23 mouse cellular contexts compared by ENCODE assay signal in the genomic region with DNA sequence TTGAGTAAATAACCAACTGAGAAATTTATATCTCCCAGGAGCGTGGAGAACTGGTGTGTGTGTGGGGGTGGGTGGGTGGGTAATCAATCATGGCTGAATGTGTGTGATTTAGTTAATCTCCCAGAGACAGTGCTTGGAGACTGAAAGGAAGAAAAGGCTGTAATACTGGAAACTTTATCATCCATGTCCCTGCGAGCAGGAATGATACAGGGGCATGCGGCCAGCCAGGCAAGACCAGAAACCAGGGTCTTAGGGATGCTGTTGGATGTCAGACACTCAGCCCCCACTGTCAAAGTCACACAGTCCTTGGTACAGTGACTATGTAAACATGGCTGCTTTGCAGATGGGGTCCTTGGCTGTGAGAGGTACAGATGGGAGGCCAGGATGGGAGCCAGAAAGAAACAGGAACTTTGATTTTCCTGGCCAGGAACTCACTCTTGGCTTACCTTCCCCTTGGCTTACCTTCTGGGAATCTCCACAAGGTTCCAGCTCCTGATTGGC.
DNase-seq lines count a peak whose midpoint lies in the region; ATAC-seq lines count a peak whose summit lies in the region.
"Had no signal": no experiment of that assay in that cellular context is flagged by ENCODE, and none has a peak within 500 bp of the region (broad histone marks: within the 10 kb centered on the region; RNA-seq: fewer than 3 reads in every experiment).

No protein-coding gene starts in this region.

- DNase-seq in hindbrain, embryonic 14.5 days (ENCODE audit: low spot score): no peak
- DNase-seq in neural tube, embryonic 10.5 days (ENCODE audit: extremely low spot score, low spot score): no peak
- peak; percentile 89 to 91 for DNase-seq in cerebellum, postnatal 10 days
- no peak for DNase-seq in right cerebral cortex, postnatal 10 days (ENCODE audit: low spot score in 2 of 2)
- DNase-seq in layer of hippocampus, postnatal 14 days (ENCODE audit: low spot score in 2 of 2): no peak
- DNase-seq: adrenal gland, postnatal 36 days; heart, postnatal 14 days; kidney, adult 8-10 months; liver; lung, postnatal 10 days; retina, postnatal 1 day had no signal

- H3K4me1 ChIP-seq in hindbrain, embryonic 16.5 days (ENCODE audit: control insufficient read depth, insufficient read depth, low read depth, low read length): no peaks in the 10 kb centered on the region
- H3K4me1 ChIP-seq in hindbrain, embryonic 14.5 days (replicated peaks; ENCODE audit: control insufficient read depth, insufficient read depth, low read length): no peaks in the 10 kb centered on the region
- H3K4me1 ChIP-seq in neural tube, embryonic 13.5 days (replicated peaks): no peaks in the 10 kb centered on the region; the same call in 1 of the 2 replicates
- H3K4me1 ChIP-seq: embryonic facial prominence, embryonic 12.5 days; heart, embryonic 12.5 days; megakaryocyte, embryonic 14.5 days; midbrain, embryonic 15.5 days had no signal

- H3K27me3 ChIP-seq in hindbrain, embryonic 16.5 days (replicated peaks; ENCODE audit: control insufficient read depth, insufficient read depth, low read length): no peaks in the 10 kb centered on the region
- no peaks in the 10 kb centered on the region for H3K27me3 ChIP-seq in hindbrain, embryonic 14.5 days (ENCODE audit: control insufficient read depth, insufficient read depth, low read length)
- no peaks in the 10 kb centered on the region for H3K27me3 ChIP-seq in neural tube, embryonic 13.5 days
- H3K27me3 ChIP-seq: CH12.LX; embryonic facial prominence, embryonic 12.5 days; heart, embryonic 12.5 days; megakaryocyte, embryonic 14.5 days; midbrain, embryonic 15.5 days had no signal

- H3K27ac ChIP-seq in hindbrain, embryonic 16.5 days (ENCODE audit: low read depth, low read length): no peak overlapping the region
- H3K27ac ChIP-seq in hindbrain, embryonic 14.5 days: no peak overlapping the region
- no peak overlapping the region for H3K27ac ChIP-seq in neural tube, embryonic 13.5 days (replicated peaks)
- H3K27ac ChIP-seq: embryonic facial prominence, embryonic 12.5 days; layer of hippocampus, adult 2 months; midbrain, embryonic 15.5 days; stomach, postnatal 0 days had no signal

- 0 out of 2 replicates have a peak, but pooled peaks have one; percentile 48 for ATAC-seq in hindbrain, embryonic 16.5 days
- no peak for ATAC-seq in hindbrain, embryonic 14.5 days (ENCODE audit: low FRiP score)
- ATAC-seq in neural tube, embryonic 13.5 days (ENCODE audit: low read depth): peak; percentile 53; the same call in 1 of the 2 replicates
- ATAC-seq in megakaryocyte, adult 5-6 weeks (ENCODE audit: poor library complexity, severe bottlenecking): no peak
- ATAC-seq: midbrain, embryonic 15.5 days had no signal

- no peaks in the 10 kb centered on the region for H3K9me3 ChIP-seq in hindbrain, embryonic 16.5 days (ENCODE audit: control insufficient read depth, low read length)
- no peaks in the 10 kb centered on the region for H3K9me3 ChIP-seq in hindbrain, embryonic 14.5 days (ENCODE audit: control insufficient read depth, low read length)
- H3K9me3 ChIP-seq in neural tube, embryonic 13.5 days: no peaks in the 10 kb centered on the region
- H3K9me3 ChIP-seq: embryonic facial prominence, embryonic 12.5 days; heart, embryonic 12.5 days; midbrain, embryonic 15.5 days had no signal

- no peak overlapping the region for H3K9ac ChIP-seq in hindbrain, embryonic 16.5 days (ENCODE audit: low read depth, low read length)
- H3K9ac ChIP-seq in hindbrain, embryonic 14.5 days: no peak overlapping the region
- H3K9ac ChIP-seq in neural tube, embryonic 13.5 days: no peak overlapping the region
- H3K9ac ChIP-seq: embryonic facial prominence, embryonic 12.5 days; heart, embryonic 12.5 days; midbrain, embryonic 15.5 days had no signal

- no peak overlapping the region for H3K4me3 ChIP-seq in hindbrain, embryonic 16.5 days (ENCODE audit: low read length)
- no peak overlapping the region for H3K4me3 ChIP-seq in hindbrain, embryonic 14.5 days (replicated peaks; ENCODE audit: low read length)
- no peak overlapping the region for H3K4me3 ChIP-seq in neural tube, embryonic 13.5 days
- H3K4me3 ChIP-seq: embryonic facial prominence, embryonic 12.5 days; erythroblast, embryonic 14.5 days; heart, embryonic 12.5 days; layer of hippocampus, adult 2 months; megakaryocyte, embryonic 14.5 days; midbrain, embryonic 15.5 days; myocyte had no signal

- 69% methylated on average over 3 of the region's 3 CpGs for WGBS in hindbrain, embryonic 16.5 days
- 72% methylated on average over 3 of the region's 3 CpGs for WGBS in hindbrain, embryonic 14.5 days
- 52% methylated on average over 3 of the region's 3 CpGs for WGBS in neural tube, embryonic 13.5 days

- H3K4me2 ChIP-seq in hindbrain, embryonic 16.5 days (ENCODE audit: low read length): no peak overlapping the region
- H3K4me2 ChIP-seq in hindbrain, embryonic 14.5 days (replicated peaks): no peak overlapping the region
- no peak overlapping the region for H3K4me2 ChIP-seq in neural tube, embryonic 13.5 days
- H3K4me2 ChIP-seq: embryonic facial prominence, embryonic 12.5 days; heart, embryonic 12.5 days; midbrain, embryonic 15.5 days had no signal

- H3K36me3 ChIP-seq in hindbrain, embryonic 16.5 days (ENCODE audit: control insufficient read depth, insufficient read depth, low read length): no peaks in the 10 kb centered on the region
- no peaks in the 10 kb centered on the region for H3K36me3 ChIP-seq in hindbrain, embryonic 14.5 days (replicated peaks; ENCODE audit: control insufficient read depth, insufficient read depth)
- no peaks in the 10 kb centered on the region for H3K36me3 ChIP-seq in neural tube, embryonic 13.5 days
- H3K36me3 ChIP-seq: embryonic facial prominence, embryonic 12.5 days; heart, embryonic 12.5 days; midbrain, embryonic 15.5 days had no signal

Comparison
In these comparisons a context has a peak if more than half of its experiments do, and no peak if none do; other contexts are left out.
1. ATAC-seq: peak in hindbrain, embryonic 16.5 days (single experiment) and neural tube, embryonic 13.5 days (single experiment); none in hindbrain, embryonic 14.5 days (single experiment) and megakaryocyte, adult 5-6 weeks (single experiment).
2. DNase-seq: peak in cerebellum, postnatal 10 days (2 of 2); none in hindbrain, embryonic 14.5 days (single experiment), neural tube, embryonic 10.5 days (single experiment), right cerebral cortex, postnatal 10 days (0 of 2) and layer of hippocampus, postnatal 14 days (0 of 2).